Mouse (Mus musculus) brain, embryonic 18.5 days (tissue): ENCODE measurements around the gene Clasp1.

Source experiments
- DNase-seq: peaks from one replicate; pipeline ENCODE4 v3.0.0-alpha.2; 2012; ENCODE audit warnings: low read depth, low spot score

Gene Clasp1

DNA sequence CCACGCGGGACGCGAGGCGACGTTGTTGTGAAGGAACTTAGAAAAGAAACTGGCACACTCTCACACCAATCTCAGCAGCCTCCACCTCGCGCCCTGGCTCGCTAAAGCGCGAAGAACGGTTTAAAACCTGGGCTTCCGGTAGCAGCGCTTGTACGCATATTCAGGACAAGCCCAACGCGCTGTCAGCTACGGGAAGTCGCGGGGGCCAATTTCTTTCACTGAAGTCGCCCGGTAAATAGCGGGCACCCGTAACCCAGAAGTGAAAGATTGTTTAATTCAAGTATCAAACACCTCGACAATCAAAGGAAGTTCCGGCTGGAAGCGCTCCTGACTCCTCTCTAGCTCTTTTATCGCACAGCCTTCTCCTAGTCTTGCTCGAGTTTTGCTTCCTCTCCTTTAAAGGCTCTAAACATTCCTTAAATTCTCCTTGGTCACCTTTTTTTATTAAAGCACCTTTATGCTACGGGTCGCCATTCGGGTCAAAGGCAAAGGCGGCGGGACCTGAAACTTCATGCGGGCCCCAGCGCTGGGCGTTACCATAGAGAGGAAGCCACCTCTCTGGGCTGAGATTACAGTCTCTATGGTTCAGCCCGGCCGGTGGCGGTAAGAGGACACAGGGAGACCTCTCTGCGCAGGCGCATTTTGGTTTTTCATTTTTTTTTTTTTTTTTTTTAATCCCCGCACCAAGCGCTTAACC lies at the start of gene Clasp1:
Gene Clasp1 (plus strand): TSS at position 302 of the 697 bp plus-strand sequence.
- peak; percentile 94 for DNase-seq

DNA sequence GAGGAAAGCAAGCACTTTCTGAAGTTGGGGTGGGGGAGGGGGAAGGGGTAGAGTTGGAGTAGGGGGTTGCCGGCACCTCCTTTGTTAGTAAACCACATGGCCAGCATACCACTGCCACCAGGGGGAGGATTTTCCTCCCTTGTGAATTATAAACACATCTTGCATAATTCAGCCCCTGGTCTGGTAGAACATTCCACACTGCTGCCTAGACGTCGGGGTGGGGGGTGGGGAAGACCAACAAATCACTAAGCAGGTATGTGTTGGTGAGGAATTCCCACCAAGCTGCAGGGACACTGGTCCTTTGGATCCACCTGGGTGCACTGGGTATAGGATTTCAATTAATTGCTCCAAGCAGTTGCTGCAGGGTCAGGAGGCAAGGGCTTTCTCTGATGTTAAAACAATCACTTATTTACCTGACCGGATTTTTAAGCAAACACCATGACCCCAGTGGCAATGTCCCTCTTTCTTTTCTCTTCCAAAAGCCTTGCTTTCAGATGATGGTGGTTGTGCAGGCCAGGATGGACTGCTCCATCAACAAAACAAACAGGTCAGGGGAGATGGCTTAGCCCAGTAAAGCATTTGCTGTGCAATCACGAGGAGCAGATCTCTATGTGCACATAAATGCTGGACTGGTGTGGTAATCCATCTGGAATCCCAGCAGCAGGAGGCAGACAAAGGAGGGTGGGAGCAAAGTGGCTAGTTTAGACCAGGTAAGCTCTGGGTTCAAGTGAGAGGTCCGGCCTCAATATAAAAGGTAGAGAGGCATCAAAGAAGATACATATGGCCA lies 45.0 kb upstream of the Clasp1 start:
- DNase-seq, result no peak

DNA sequence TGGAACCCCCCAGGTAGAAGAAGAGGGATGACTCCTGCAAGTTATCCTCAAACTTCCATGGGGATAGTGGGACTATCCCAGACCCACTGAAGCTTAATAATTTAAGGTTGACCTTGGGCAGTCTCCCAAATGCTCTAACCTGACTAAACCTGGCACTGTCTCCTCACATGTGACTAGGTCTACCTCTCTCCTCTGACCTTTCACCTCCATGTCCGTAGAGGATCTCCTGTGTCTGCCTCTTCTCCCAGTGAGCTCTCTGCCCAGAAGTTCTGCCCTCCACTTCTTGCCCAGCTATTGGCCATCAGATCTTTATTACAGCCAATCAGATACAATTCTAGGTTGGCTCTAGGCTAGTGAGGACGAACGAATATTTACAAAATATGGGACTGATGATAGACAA lies 38.9 kb upstream of the Clasp1 start:
- no peak for DNase-seq

DNA sequence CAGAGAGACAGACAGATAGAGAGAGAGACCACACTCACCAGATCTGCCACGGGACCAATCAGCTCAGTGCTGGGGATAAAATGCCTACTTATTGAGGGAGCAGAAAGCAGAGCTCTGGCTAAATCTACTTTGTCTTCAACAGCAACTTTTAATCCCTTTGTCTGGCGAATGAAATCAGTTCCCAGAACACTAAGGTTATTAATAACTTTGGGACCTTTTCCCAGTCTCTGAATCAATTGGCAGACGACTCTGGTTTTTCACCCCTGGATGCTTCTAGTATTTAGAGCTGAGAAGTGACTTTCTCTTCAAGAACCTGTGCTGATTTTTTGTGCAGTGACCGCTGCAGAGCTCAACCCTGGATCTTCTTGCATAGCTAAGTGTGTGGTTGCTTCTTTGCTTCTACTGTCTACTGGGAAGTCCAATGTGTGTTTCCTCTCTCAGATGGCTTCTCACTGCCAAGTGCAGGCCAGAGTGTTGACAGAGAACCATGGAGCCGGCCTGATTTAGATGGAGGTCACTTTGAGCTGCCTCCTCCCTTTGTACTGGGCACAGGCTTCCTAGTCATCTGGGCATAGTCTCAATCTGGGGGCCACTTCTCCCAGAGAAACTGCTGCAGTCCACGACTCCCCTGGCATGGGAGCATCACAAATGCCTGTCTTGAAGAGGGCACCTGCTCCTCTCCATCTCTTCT lies 29.6 kb upstream of the Clasp1 start:
- no peak for DNase-seq

DNA sequence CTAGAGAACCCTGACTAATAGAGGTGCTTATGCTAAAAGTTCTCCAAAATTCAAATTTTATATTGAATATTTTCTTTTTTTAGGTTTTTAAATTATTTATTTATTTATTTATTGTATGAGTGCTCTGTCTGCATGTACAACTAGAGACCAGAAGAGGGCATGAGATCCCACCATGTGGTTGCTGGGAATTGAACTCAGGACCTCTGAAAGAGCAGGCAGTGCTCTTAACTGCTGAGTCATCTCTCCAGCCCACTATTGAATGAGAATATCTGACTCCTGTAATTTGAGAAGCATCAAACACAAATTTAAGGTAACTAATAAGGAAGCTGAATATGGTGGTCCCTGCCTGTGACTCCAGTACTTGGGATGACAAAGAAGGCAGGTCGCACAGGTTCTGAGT lies 20.9 kb upstream of the Clasp1 start:
- DNase-seq, result no peak

DNA sequence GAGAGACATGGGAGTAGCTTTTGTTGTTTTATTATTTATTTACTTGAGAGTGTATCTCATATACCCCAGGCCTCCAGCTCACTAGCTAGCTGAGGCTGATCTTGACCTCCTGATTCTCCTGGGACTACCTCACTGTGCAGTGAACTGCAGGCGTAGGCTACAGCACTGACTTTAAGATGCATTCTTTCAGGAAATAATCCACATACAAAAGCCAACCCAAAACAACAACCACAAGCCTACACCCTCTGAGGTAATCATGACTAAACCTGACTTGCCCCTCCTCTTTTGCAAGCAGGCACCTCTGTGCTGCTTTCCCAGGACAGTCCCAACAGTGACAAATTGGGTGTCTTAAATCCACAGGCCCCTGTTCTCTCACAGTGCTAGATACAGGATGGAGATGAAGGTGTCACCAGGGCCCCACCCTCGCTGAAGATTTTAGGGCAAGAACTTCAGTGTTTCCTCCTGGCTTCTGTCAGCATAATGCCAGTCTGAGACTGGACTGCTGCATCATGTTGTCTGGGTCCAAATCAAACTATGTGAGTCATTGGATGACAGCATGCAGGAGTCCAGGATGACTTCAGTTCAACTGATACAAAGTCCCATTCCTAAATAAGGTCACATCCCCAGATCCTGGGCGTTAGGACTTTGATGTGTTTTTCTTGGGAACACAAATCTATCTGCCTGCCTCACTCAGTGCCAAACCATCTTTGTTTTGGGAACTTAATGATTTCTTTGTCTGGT lies 20.0 kb upstream of the Clasp1 start:
- DNase-seq, result no peak

DNA sequence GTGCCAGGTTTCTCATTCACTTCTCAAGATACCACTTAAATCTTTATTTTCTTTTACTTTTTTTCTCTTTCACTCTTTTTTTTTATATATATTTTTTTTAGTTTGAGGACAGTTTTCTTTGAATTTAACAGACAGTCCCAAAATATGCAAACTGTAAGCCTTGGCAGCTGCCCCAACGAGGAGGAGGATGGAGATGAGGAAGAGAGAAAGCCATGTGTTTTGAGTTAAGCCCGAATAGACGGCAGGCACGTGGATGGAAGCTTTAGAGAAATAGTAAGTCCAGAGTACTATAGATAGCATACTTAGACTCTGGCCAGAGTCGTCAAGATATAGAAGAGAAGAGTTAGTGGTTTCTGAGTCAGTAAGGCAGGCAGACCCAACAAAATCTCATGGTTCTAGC lies 11.1 kb upstream of the Clasp1 start:
- no peak for DNase-seq

DNA sequence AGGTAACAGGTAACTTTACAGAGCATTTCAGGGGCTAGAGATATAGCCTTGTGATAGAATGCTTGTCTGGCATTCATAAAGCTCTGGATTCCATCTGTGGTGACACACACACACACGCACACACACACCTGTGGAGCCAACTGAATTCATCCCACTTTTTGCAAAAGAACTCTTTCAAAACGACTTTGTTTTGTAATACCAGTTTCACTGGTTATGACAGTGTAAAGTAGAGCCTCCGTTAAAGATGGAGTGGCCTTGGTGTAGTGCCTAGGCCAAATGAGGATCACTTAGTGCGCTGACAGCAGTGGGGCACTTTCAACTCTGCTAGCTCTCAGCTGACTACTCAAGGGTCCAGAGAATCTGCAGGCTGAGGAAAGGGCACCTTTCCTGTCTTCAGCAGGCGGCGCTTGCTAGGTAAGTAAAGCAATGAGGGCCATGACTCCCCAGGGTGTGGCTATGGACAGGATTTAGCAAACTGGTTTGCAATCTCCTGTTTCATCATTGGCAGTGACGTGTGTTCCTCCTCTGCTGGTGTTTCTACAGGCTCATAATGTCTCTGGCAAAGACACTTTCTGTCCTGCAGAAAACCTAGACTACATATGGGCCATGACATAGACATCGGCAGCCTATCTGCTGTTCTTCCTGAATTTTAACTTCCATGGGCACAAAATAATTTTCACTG lies 8.6 kb upstream of the Clasp1 start:
- DNase-seq, result no peak

DNA sequence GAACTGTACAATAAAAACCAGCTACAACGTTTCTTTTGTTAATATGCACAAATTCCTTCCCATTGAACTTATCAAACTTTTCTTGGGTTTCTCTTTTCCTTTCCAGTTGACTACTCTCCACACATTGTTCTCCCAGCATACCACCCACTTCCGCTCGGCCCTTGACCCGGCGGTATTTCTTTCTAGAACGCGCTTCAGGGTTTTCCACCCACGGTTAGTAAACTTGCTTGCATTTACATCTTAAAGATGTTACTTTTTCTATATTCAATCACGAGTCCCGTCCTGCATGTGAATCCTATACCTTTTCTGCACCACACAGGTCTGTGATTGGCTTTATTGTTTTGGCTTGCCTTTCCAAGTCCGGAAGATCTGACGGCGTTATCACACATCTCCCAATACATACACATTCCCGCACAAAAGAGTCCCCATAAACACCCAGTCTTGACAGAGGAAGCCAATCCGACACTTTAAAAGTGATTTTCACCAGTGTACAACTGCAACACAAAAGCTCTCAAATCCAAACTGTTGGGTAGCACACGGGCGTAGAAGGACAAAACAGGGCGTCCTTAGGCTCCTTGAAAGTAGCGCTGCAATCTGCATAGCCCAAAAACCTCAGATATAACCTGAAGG lies 616 bp upstream of the Clasp1 start:
- peak; percentile 37 for DNase-seq

DNA sequence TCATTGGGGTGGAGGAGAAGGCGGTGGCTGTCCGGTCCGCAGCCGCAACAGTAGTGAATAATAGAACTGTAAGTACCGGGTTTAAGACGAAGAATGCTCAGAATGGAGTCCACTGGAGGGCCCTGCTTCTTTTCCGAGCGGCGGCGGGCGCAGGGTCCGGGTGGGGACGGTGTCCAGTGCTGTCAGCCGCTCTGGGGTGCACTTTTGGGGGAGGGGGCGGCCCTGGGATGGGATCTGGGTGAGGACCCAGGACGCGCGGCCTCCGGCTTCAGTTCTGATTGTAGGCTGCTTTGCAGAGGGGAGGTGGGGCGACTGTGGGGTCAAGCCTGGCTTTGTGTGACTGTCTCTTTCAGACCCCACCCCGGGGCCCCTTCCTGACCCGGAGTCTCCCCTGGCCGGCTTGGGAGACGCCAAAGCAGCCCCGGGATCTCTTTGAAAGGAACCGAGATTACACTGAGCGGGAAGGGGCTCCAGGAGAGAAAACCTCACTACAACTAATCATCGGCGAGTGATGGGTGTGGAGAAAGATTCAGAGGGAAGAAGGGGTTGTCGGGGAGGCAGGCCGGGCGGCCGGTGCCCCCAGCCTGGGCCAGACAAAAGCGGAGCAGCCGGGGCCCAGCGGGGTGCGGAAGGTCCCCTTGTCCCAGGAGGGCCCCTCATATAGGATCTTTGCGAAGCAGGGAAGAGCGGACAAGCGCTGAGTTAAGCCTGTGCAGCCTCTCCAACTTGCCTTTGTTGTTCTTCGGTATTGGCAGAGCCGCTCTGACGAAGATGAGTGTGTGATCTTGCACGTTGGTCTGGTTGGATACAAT lies 802 bp downstream of the Clasp1 start:
- DNase-seq, result peak; percentile 28

DNA sequence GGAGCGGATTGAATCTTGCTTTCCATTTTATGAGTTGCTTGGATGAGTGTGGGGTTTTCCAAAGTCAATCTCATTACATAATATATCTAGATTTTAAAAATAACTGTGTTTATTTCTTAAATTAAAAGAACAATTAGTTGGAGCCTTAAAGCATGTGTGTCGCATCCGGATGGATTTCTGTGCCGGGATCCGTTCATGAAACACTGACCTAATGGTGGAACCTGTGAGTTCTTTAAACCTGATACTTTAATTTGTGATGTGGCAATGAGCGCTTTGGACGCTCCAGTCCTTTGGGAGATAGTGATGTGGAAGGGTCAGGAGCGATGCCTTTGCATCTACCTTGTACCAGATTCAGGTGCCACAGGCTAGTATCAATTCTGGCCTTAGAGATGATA lies 1.4 kb downstream of the Clasp1 start:
- no peak for DNase-seq

DNA sequence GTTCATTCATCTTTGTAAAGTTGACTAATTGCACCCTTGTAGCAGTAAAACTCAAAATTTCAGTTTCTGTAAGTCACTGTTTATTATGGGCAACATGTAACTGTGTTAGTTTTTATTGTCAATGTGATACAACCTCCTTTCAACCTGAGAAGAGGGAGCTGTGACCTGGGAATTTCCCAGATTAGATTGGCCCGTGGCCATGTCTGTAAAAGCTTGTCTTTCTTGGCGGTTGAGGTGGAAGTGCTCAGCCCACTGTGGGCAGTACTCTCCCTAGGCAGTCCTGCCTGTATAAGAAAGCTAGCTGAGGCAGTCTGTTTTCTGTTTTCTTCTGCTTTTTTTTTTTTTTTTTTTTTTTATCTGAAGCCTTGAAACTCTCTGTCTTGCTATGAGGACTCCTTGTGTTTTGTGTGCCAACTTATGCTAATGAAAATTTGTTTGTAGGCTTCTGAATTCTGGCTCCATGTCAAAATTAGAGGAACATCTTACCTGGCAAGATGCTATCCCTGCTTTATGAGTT lies 2.1 kb downstream of the Clasp1 start:
- DNase-seq, result no peak

DNA sequence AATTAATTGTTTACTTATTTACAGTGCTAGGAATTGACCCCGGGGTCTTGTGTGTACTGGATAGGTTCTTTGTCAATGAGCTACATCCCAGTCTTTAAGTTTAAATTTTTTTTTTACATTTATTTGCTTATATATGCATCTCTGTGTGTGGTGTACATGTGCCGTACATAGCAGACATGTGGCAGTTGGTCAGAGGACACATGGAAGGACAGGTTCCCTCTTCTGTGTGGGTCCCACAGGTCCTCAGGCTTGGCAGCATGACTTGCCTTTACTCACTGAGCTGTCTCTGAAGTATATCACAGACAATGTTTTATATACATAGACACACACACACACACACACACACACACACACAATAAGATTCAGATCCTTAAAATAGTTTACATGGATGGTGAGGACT lies 3.4 kb downstream of the Clasp1 start:
- no peak for DNase-seq

DNA sequence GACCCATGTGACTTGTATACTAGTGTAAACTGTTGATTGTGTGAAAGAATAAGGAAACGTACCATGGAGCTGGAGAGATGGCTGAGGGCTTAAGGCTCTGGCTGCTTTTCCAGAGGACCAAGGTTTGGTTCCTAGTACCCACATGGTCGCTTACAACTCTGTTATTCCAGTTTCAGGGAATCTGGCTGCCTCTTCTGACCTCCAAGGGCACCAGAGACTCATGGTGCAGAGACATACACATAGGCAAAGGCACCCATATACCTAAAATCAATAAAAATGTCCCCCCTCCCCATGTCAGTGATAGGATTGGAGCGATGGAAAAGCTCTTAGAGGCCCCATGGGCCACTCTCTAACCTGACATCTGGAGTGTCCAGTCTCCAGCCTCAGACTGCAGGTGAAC lies 5.1 kb downstream of the Clasp1 start:
- no peak for DNase-seq

DNA sequence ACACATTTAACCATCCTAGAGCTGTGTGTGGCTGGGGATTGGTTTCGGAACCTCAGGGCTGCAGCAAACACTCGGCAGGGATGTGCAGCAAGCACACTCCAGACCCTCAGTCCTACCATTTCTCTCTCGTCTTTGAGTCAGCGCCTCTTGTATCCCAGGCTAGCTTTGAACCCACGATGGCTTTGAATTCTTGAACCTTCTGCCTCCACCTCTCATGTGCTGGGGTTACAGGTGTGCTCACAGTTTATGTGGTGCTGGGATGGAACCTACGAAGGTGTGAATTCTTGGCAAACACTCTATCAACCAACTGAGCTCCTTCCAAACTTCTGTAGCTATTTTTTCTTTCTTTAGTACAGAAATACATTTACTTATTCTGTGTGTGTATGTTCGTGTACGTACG lies 9.0 kb downstream of the Clasp1 start:
- DNase-seq, result no peak

DNA sequence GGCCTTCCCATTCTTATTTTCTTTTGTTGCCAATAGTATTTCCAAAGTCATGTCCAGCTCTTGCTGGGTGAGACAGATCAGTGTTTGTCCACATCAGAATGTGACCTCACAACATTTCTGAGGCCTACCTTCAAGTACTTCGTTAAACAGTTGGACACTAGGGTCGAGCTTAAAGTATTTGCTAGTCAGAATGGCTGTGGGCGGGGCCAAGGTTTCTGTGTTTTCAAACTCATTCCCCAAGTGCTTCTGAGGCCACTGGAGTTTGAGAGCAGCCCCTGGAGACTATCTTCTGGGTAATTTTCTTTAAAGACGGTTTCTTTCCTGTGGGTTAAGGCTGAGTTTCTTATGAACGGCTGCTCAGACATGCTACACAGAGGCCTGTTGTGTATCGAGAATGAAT lies 9.7 kb downstream of the Clasp1 start:
- no peak for DNase-seq

DNA sequence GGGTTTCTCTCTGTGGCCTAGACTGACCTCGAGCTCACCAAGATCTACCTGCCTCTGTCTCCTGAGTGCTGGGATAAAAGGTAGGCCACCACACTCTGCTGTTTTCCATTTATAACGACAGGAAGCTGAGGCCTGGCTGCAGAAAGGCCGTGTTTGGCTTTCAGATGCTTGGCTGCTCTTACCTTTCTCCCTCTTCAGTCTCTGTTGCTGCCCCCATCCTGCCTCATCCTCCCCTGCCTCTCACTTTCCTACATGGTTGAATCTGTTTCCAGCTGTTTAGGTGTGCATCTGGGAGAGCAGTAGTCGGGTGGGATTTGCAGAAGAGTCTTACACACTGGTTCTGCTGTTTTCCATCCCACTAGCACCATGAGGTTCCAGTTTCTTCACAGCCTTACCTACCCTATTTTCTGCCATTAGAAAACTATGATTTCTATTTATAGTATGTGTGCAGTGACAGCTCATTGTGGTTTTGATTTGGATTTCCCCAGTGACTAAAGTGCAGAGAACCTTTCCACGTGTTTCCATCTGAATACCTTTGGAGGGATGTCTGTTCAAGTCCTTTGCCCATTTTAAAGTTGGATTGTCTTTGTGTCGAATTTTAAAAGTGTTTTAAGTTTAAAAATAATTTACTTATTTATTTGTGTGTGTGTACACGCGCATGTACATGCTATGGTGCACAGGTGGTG lies 10.9 kb downstream of the Clasp1 start:
- no peak for DNase-seq

DNA sequence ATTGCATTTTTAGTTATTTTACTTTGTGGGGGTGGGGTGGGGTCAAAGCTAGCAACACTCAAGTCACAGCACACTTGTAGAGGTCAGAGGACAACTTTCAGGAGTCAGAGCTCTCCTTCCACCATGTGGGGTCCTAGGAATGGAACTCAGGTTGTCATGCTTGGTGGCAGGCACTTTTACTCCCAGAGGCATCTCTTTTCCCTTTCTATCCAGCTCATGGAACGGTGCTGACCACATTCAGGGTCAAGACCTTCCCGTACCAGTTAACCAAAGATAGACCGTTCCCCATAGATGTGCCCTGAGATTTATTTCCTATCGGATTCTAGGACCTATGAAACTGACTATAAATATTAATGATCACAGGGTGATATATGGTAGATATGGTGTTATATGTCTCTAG lies 13.1 kb downstream of the Clasp1 start:
- DNase-seq, result no peak

DNA sequence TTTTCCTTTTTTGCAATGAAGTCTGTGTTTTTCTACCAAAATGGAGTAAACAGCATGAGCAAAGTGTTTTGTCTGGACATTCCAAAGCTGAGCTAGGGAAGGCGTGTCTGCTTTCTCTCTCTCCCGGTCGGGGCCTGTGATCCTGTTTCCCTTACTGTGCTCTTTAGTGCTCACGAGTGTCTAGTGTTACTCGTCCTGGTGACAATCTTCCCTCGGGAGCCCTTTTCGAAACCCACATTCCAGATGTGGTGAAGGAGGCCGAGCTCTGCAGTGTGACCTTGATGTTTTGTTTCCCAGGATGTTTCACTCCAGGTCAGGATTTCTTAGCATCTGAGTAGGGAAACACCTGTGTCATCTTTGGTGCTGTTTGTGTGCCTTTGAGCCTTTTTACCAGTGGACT lies 13.7 kb downstream of the Clasp1 start:
- no peak for DNase-seq
